Mouse (Mus musculus): ENCODE measurements around the gene Fam92b. TPM values are rescaled to one million over a fixed set of nuclear protein-coding genes. Genes with fewer than 3 reads are reported as not detected.

Gene Fam92b
- polyA plus RNA-seq, 1 experiment from 2014 or later, result 1.5 TPM

DNA sequence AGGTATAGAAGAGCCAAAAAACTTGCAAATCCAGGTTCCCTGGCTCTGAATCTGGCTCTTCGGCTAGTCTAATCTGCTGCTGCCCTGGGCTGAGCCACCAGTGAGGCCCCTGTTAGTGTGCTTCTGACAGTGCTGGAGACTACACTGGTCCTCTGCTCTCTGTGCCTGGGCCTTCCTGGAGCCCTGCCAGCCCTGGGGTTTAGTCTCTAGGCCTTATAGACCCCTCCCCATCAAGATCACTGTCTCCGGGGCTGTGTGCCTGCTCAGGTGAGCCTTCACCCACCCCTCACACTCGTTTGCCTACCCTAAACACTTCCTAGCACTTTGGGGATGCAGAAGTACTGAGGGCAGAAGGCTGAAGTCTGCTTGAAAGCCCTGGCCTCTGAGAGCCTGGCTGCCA lies 57.8 kb downstream of the Fam92b start:
- H3K4me3 ChIP-seq (ENCODE audit: low read depth, low read length), result no peak overlapping the region

DNA sequence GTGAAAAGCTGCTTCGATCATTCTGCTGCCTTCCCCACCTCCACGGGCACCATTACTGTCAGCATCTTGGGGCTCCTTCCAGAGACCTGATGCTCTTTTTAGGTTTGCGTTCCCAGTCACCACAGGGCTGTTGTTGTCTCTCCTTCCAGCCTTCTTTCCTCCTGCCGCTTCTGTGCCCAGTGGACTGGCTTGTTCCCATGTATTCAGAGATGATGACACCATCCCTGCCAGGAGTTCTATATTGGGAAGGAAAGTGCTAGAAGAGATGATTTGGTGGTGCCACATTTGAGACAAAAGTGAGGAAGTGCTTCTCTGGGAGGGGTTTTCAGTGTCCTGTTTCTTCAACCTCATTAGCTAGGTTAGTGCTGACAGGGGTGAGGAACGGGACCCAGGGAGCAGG lies 58.4 kb downstream of the Fam92b start:
- ATAC-seq (replicated peaks; ENCODE audit: low FRiP score, low TSS enrichment, low read depth) (no peak), DNase-seq (ENCODE audit: low spot score) (no peak)
- H3K27me3 ChIP-seq (replicated peaks; ENCODE audit: control insufficient read depth, insufficient read depth, low read length), result peaks cover 24% of the 10 kb centered on the region
- H3K27ac ChIP-seq (ENCODE audit: low read depth), result no peak overlapping the region
- peaks cover 17% of the 10 kb centered on the region for H3K4me1 ChIP-seq (replicated peaks; ENCODE audit: control insufficient read depth, insufficient read depth, low read length)
- no peak overlapping the region for H3K4me3 ChIP-seq (ENCODE audit: low read depth, low read length)
- no peak overlapping the region for H3K4me2 ChIP-seq (ENCODE audit: low read length)
- H3K9me3 ChIP-seq (ENCODE audit: control insufficient read depth, low read length), result no peaks in the 10 kb centered on the region
- no peak overlapping the region for H3K9ac ChIP-seq (ENCODE audit: low read length)
- 76% methylated on average over 5 of the region's 5 CpGs for WGBS
- no peaks in the 10 kb centered on the region for H3K36me3 ChIP-seq (ENCODE audit: control insufficient read depth, insufficient read depth, low read length)

More for the DNA sequence above, 57.8 kb downstream of the Fam92b start:
- ATAC-seq (replicated peaks; ENCODE audit: low FRiP score, low TSS enrichment, low read depth) (no peak), DNase-seq (ENCODE audit: low spot score) (no peak)
- Histone ChIP-seq H3K9ac (ENCODE audit: low read length) (no peak overlapping the region), H3K36me3 (ENCODE audit: control insufficient read depth, insufficient read depth, low read length) (no peaks in the 10 kb centered on the region), H3K27me3 (replicated peaks; ENCODE audit: control insufficient read depth, insufficient read depth, low read length) (peaks cover 22% of the 10 kb centered on the region), H3K9me3 (ENCODE audit: control insufficient read depth, low read length) (no peaks in the 10 kb centered on the region), H3K4me1 (replicated peaks; ENCODE audit: control insufficient read depth, insufficient read depth, low read length) (peaks cover 22% of the 10 kb centered on the region), H3K27ac (ENCODE audit: low read depth) (no peak overlapping the region), H3K4me2 (ENCODE audit: low read length) (no peak overlapping the region)
- 63% methylated on average over 3 of the region's 3 CpGs for WGBS

DNA sequence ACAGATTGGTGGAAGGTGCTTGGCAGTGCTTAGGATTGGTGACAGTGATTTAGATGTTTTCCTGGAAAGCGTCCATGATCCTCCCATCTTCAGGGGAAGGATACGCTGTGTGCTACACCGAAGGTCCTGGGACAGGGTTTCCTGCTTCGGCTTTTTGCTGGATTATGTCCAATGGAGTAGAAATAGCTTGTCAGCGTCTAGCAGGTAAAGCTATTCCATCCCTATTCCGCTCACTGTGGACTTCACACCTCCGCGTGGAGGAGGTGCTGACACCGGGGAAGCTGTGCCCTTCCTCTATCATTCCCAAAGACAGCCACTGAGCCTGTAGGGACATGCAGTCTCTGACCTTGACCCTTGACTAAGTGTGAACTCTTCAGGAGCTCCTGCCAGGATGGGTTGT lies 59.1 kb downstream of the Fam92b start:
- no peak overlapping the region for H3K4me3 ChIP-seq (ENCODE audit: low read depth, low read length)
- ATAC-seq (replicated peaks; ENCODE audit: low FRiP score, low TSS enrichment, low read depth) (no peak), DNase-seq (ENCODE audit: low spot score) (no peak)
- H3K4me2 ChIP-seq (ENCODE audit: low read length), result no peak overlapping the region
- WGBS, result 79% methylated on average over 9 of the region's 9 CpGs
- H3K27ac ChIP-seq (ENCODE audit: low read depth), result no peak overlapping the region
- H3K9me3 ChIP-seq (ENCODE audit: control insufficient read depth, low read length), result no peaks in the 10 kb centered on the region
- no peak overlapping the region for H3K9ac ChIP-seq (ENCODE audit: low read length)
- H3K27me3 ChIP-seq (replicated peaks; ENCODE audit: control insufficient read depth, insufficient read depth, low read length), result peaks cover 24% of the 10 kb centered on the region
- H3K36me3 ChIP-seq (ENCODE audit: control insufficient read depth, insufficient read depth, low read length), result no peaks in the 10 kb centered on the region
- peaks cover 16% of the 10 kb centered on the region for H3K4me1 ChIP-seq (replicated peaks; ENCODE audit: control insufficient read depth, insufficient read depth, low read length)

DNA sequence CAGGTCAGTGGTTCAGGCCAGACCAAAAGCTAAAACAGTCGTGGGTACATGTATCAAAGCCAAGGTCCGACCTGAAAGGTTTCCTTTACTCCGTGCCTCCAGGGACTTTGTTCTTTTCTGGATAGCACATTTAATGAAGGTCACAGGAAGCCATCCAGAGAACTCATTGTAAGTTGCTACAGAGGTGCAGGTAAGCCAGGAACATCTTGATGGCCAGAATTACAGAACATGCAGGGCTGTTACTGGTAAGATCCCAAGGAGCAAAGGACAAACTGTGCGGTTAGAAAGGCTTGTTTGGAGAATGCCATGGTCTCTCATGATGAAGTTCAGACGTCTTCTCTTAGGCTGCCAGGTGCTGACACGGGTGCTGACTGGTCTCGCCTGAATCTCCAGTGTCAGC lies 60.7 kb downstream of the Fam92b start:
- H3K4me1 ChIP-seq (replicated peaks; ENCODE audit: control insufficient read depth, insufficient read depth, low read length), result peaks cover 21% of the 10 kb centered on the region
- no peak for ATAC-seq (replicated peaks; ENCODE audit: low FRiP score, low TSS enrichment, low read depth)
- WGBS, result 79% methylated on average over 7 of the region's 7 CpGs
- no peaks in the 10 kb centered on the region for H3K36me3 ChIP-seq (ENCODE audit: control insufficient read depth, insufficient read depth, low read length)
- no peak overlapping the region for H3K4me3 ChIP-seq (ENCODE audit: low read depth, low read length)
- peaks cover 24% of the 10 kb centered on the region for H3K27me3 ChIP-seq (replicated peaks; ENCODE audit: control insufficient read depth, insufficient read depth, low read length)
- H3K27ac ChIP-seq (ENCODE audit: low read depth), result no peak overlapping the region
- no peak overlapping the region for H3K4me2 ChIP-seq (ENCODE audit: low read length)
- H3K9ac ChIP-seq (ENCODE audit: low read length), result no peak overlapping the region
- no peaks in the 10 kb centered on the region for H3K9me3 ChIP-seq (ENCODE audit: control insufficient read depth, low read length)
- no peak for DNase-seq (ENCODE audit: low spot score)

Other genes starting within 250 kb of the Fam92b start
- 18.0 and 22.0 TPM in 2 replicates for gene Crispld2, start 185.0 kb downstream of the Fam92b start, polyA plus RNA-seq (2014; fragmentation: Nextera tagmentation; extraction: Ambion mirVana)
- gene Zdhhc7, start 76.0 kb downstream of the Fam92b start, polyA plus RNA-seq (2014; fragmentation: Nextera tagmentation; extraction: Ambion mirVana), result 28.8 and 30.6 TPM in 2 replicates
- 4.7 and 6.3 TPM in 2 replicates for gene 6430548M08Rik, start 63.3 kb downstream of the Fam92b start, polyA plus RNA-seq (2014; fragmentation: Nextera tagmentation; extraction: Ambion mirVana)
- gene Gse1, start 51.0 kb upstream of the Fam92b start, polyA plus RNA-seq (2014; fragmentation: Nextera tagmentation; extraction: Ambion mirVana), result 13.3 and 16.7 TPM in 2 replicates